Mouse (Mus musculus): ENCODE results near the gene Sfxn4. TPM values are rescaled to one million over a fixed set of nuclear protein-coding genes. Genes with fewer than 3 reads are reported as not detected.

Sfxn4 gene
- polyA plus RNA-seq, 1 experiment = 2.7 TPM

DNA sequence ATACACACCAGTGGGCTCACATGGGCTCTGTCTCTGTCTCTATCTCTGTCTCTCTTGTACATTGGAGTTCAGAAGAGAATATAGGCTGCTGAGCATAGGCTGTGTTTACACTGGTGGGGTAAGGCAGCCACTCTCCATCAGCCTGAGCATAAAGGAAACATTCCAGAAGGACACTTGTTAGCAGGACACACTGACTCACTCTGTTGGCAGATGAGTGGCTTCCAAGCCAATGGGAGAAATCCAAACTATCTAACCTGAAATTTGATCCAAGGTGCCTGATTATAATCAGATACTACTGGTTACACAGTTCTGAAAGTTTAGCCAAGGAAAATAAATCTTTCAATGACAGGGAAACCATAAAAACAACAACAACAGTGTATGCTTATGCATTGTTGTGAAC lies 15.5 kb downstream of the Sfxn4 start:
- Histone ChIP-seq H3K27me3 (ENCODE audit: control insufficient read depth, insufficient read depth, insufficient read length) (no peaks in the 10 kb centered on the region), H3ac (ENCODE audit: control insufficient read depth, insufficient read length) (no peak overlapping the region), H3K4me3 (no peak overlapping the region), H3K4me2 (ENCODE audit: low read depth) (no peak overlapping the region), H3K36me3 (ENCODE audit: control insufficient read depth, insufficient read depth) (peaks cover 6% of the 10 kb centered on the region), H3K79me2 (ENCODE audit: control insufficient read depth, insufficient read depth) (no peaks in the 10 kb centered on the region)
- TF ChIP-seq MAX (IDR thresholded peaks at IDR 0.05; ENCODE audit: low read depth) (no peak), E2F4 (IDR thresholded peaks at IDR 0.05; ENCODE audit: insufficient read depth) (no peak), POLR2A (IDR thresholded peaks at IDR 0.05; ENCODE audit: insufficient read length, low read depth) (no peak), TCF12 (IDR thresholded peaks at IDR 0.05; ENCODE audit: insufficient read depth, poor library complexity, severe bottlenecking) (no peak), TCF3 (IDR thresholded peaks at IDR 0.05; ENCODE audit: insufficient read length, low read depth) (no peak), USF1 (IDR thresholded peaks at IDR 0.05; ENCODE audit: low read depth) (no peak), REST (IDR thresholded peaks at IDR 0.05; ENCODE audit: insufficient read depth, insufficient read length) (no peak), CEBPB (IDR thresholded peaks at IDR 0.05; ENCODE audit: insufficient read depth, poor library complexity, severe bottlenecking) (no peak), POLR2AphosphoS2 (IDR thresholded peaks at IDR 0.05; ENCODE audit: insufficient read length, low read depth) (no peak), MYOD1 (IDR thresholded peaks at IDR 0.05; ENCODE audit: control insufficient read depth in 1 of 3, insufficient read length in 2 of 3, low read depth in 2 of 3) (no peak), MYOG (IDR thresholded peaks at IDR 0.05; ENCODE audit: control insufficient read depth in 1 of 3, insufficient read depth in 1 of 3, insufficient read length in 2 of 3, low read depth in 2 of 3) (no peak), SRF (IDR thresholded peaks at IDR 0.05; ENCODE audit: control insufficient read depth, insufficient read length, low read depth) (no peak)

DNA sequence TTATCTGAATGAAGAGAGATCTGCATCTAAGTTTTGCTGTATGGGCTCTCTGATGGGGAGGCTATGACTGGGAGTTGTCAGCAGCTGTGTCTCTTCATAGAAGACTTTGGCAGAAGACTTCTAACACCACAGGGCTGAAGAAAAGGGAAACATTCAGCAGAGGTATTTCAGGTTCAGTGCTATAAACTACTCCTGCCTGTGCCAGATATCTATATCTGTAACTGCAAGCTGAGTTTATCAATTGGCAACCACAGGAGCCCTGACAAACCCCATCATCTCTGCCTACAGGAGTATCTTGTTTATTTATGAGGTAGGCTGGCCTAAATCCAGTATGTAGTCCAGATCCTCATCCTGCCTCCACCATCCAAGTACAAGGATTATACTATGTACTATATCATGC lies 18.0 kb downstream of the Sfxn4 start:
- Histone ChIP-seq H3K79me2 (ENCODE audit: control insufficient read depth, insufficient read depth) (no peaks in the 10 kb centered on the region), H3ac (ENCODE audit: control insufficient read depth, insufficient read length) (no peak overlapping the region), H3K4me2 (ENCODE audit: low read depth) (no peak overlapping the region), H3K36me3 (ENCODE audit: control insufficient read depth, insufficient read depth) (peaks cover 6% of the 10 kb centered on the region), H3K4me3 (no peak overlapping the region), H3K27me3 (ENCODE audit: control insufficient read depth, insufficient read depth, insufficient read length) (no peaks in the 10 kb centered on the region)
- no peak for TF ChIP-seq POLR2AphosphoS2 (IDR thresholded peaks at IDR 0.05; ENCODE audit: insufficient read length, low read depth)
- TF ChIP-seq TCF12 (IDR thresholded peaks at IDR 0.05; ENCODE audit: insufficient read depth, poor library complexity, severe bottlenecking) = no peak
- no peak for TF ChIP-seq CEBPB (IDR thresholded peaks at IDR 0.05; ENCODE audit: insufficient read depth, poor library complexity, severe bottlenecking)
- TF ChIP-seq REST (IDR thresholded peaks at IDR 0.05; ENCODE audit: insufficient read depth, insufficient read length) = no peak
- no peak for TF ChIP-seq SRF (IDR thresholded peaks at IDR 0.05; ENCODE audit: control insufficient read depth, insufficient read length, low read depth)
- TF ChIP-seq USF1 (IDR thresholded peaks at IDR 0.05; ENCODE audit: low read depth) = no peak
- TF ChIP-seq MYOG (IDR thresholded peaks at IDR 0.05; ENCODE audit: control insufficient read depth in 1 of 3, insufficient read depth in 1 of 3, insufficient read length in 2 of 3, low read depth in 2 of 3) = no peak
- TF ChIP-seq TCF3 (IDR thresholded peaks at IDR 0.05; ENCODE audit: insufficient read length, low read depth) = no peak
- no peak for TF ChIP-seq MYOD1 (IDR thresholded peaks at IDR 0.05; ENCODE audit: control insufficient read depth in 1 of 3, insufficient read length in 2 of 3, low read depth in 2 of 3)

DNA sequence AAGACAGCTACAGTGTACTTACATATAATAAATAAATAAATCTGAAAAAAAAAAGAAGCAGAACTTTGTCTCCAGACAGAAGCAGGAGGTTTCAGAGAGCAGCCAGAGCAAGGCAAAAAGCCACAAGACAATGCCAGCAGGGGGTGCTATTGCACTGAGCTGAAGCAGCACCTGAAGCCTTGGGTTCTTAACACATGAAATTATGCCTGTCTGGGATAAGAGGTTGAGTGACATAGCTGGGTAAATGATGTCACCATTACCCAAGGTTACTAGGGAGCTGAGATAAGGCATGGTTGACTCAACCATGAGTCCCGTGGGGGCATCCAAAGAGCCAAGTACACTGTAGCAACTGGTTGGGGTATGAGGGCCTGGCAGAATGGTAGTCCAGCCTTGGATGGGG lies 23.5 kb downstream of the Sfxn4 start:
- Histone ChIP-seq H3K79me2 (ENCODE audit: control insufficient read depth, insufficient read depth) (no peaks in the 10 kb centered on the region), H3K4me2 (ENCODE audit: low read depth) (no peak overlapping the region), H3K4me3 (no peak overlapping the region), H3K36me3 (ENCODE audit: control insufficient read depth, insufficient read depth) (peaks cover 36% of the 10 kb centered on the region), H3K27me3 (ENCODE audit: control insufficient read depth, insufficient read depth, insufficient read length) (no peaks in the 10 kb centered on the region), H3ac (ENCODE audit: control insufficient read depth, insufficient read length) (no peak overlapping the region)
- TF ChIP-seq USF1 (IDR thresholded peaks at IDR 0.05; ENCODE audit: low read depth) (no peak), MYOG (IDR thresholded peaks at IDR 0.05; ENCODE audit: control insufficient read depth in 1 of 3, insufficient read depth in 1 of 3, insufficient read length in 2 of 3, low read depth in 2 of 3) (no peak), MYOD1 (IDR thresholded peaks at IDR 0.05; ENCODE audit: control insufficient read depth in 1 of 3, insufficient read length in 2 of 3, low read depth in 2 of 3) (no peak), POLR2A (IDR thresholded peaks at IDR 0.05; ENCODE audit: insufficient read length, low read depth) (no peak)

DNA sequence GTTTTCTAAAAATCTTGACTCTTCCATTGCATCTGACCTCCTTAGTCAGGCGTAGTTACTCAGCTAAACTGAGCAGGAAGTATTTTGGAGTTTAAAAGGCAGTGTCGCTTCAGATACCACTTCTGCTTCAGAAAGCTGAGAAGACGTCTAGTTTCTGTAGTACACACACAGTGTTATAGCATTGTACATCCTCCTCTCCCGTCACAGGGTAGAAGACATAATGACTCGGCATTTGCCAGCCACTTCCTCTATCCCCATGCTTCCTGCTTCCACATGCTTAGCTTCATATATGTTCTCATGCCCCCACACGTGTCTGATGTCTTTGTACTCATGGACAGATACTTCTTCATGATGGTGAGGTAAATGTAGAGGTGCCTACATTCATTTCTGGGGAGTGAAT lies 42.6 kb downstream of the Sfxn4 start:
- H3K4me3 ChIP-seq = no peak overlapping the region
- H3K27me3 ChIP-seq (ENCODE audit: control insufficient read depth, insufficient read depth, insufficient read length) = no peaks in the 10 kb centered on the region
- H3ac ChIP-seq (ENCODE audit: control insufficient read depth, insufficient read length) = no peak overlapping the region
- H3K36me3 ChIP-seq (ENCODE audit: control insufficient read depth, insufficient read depth) = peaks cover 21% of the 10 kb centered on the region
- H3K79me2 ChIP-seq (ENCODE audit: control insufficient read depth, insufficient read depth) = no peaks in the 10 kb centered on the region
- H3K4me2 ChIP-seq (ENCODE audit: low read depth) = no peak overlapping the region
- no peak for TF ChIP-seq POLR2A (IDR thresholded peaks at IDR 0.05; ENCODE audit: insufficient read length, low read depth)
- no peak for TF ChIP-seq MYOG (IDR thresholded peaks at IDR 0.05; ENCODE audit: control insufficient read depth in 1 of 3, insufficient read depth in 1 of 3, insufficient read length in 2 of 3, low read depth in 2 of 3)
- TF ChIP-seq CEBPB (IDR thresholded peaks at IDR 0.05; ENCODE audit: insufficient read depth, poor library complexity, severe bottlenecking) = no peak

- Histone ChIP-seq H3K79me2 (ENCODE audit: control insufficient read depth, insufficient read depth) (peaks cover 14% of the 10 kb centered on the region), H3K4me2 (ENCODE audit: low read depth) (no peak overlapping the region), H3K27me3 (ENCODE audit: control insufficient read depth, insufficient read depth, insufficient read length) (no peaks in the 10 kb centered on the region), H3K36me3 (ENCODE audit: control insufficient read depth, insufficient read depth) (peaks cover 8% of the 10 kb centered on the region), H3K4me3 (no peak overlapping the region), H3ac (ENCODE audit: control insufficient read depth, insufficient read length) (no peak overlapping the region)
- no peak for TF ChIP-seq E2F4 (IDR thresholded peaks at IDR 0.05; ENCODE audit: insufficient read depth)
- no peak for TF ChIP-seq CEBPB (IDR thresholded peaks at IDR 0.05; ENCODE audit: insufficient read depth, poor library complexity, severe bottlenecking)
- no peak for TF ChIP-seq POLR2A (IDR thresholded peaks at IDR 0.05; ENCODE audit: insufficient read length, low read depth)
- no peak for TF ChIP-seq SRF (IDR thresholded peaks at IDR 0.05; ENCODE audit: control insufficient read depth, insufficient read length, low read depth)
- no peak for TF ChIP-seq MYOG (IDR thresholded peaks at IDR 0.05; ENCODE audit: control insufficient read depth in 1 of 3, insufficient read depth in 1 of 3, insufficient read length in 2 of 3, low read depth in 2 of 3)
- TF ChIP-seq TCF12 (IDR thresholded peaks at IDR 0.05; ENCODE audit: insufficient read depth, poor library complexity, severe bottlenecking) = no peak
- TF ChIP-seq USF1 (IDR thresholded peaks at IDR 0.05; ENCODE audit: low read depth) = no peak
- TF ChIP-seq MAX (IDR thresholded peaks at IDR 0.05; ENCODE audit: low read depth) = no peak
- TF ChIP-seq POLR2AphosphoS2 (IDR thresholded peaks at IDR 0.05; ENCODE audit: insufficient read length, low read depth) = no peak
- TF ChIP-seq REST (IDR thresholded peaks at IDR 0.05; ENCODE audit: insufficient read depth, insufficient read length) = no peak
- TF ChIP-seq TCF3 (IDR thresholded peaks at IDR 0.05; ENCODE audit: insufficient read length, low read depth) = no peak
- TF ChIP-seq MYOD1 (IDR thresholded peaks at IDR 0.05; ENCODE audit: control insufficient read depth in 1 of 3, insufficient read length in 2 of 3, low read depth in 2 of 3) = no peak
Observed at GRCm38 (mm10) chr19:60813133-60813532, 48.1 kb downstream of the Sfxn4 start.
